Mouse (Mus musculus): ENCODE measurements at regions not wholly inside any gene's neighbourhood (a gene's known extent, or its start where the extent isn't known, plus 50 kb on each side); places are given as distances from the start of the nearest gene placed in this dataset.

- Histone ChIP-seq H3K4me1 (no peaks in the 10 kb centered on the region), H3K4me3 (no peak overlapping the region), H3K27ac (no peak overlapping the region), H3K36me3 (no peaks in the 10 kb centered on the region), H3K27me3 (ENCODE audit: low read depth, poor library complexity, severe bottlenecking) (no peaks in the 10 kb centered on the region), H3K9me3 (replicated peaks) (no peaks in the 10 kb centered on the region)
- 63% methylated on average over 2 of the region's 2 CpGs for WGBS
- no peak for DNase-seq (ENCODE audit: low spot score)
Observed at GRCm38 (mm10) chr10:66228123-66228522, 867.8 kb upstream of the Jmjd1c start.

- Histone ChIP-seq H3K9me3 (replicated peaks) (no peaks in the 10 kb centered on the region), H3K4me3 (no peak overlapping the region), H3K36me3 (no peaks in the 10 kb centered on the region), H3K4me1 (no peaks in the 10 kb centered on the region), H3K27me3 (ENCODE audit: low read depth, poor library complexity, severe bottlenecking) (no peaks in the 10 kb centered on the region), H3K27ac (no peak overlapping the region)
- 82% methylated on average over 2 of the region's 2 CpGs for WGBS
- DNase-seq (ENCODE audit: low spot score), result no peak
Observed at GRCm38 (mm10) chr10:66234370-66234916, 861.5 kb upstream of the Jmjd1c start.

- 88% methylated on average over 5 of the region's 5 CpGs for WGBS
- no peak for DNase-seq (ENCODE audit: low spot score)
- H3K36me3 ChIP-seq, result no peaks in the 10 kb centered on the region
Observed at GRCm38 (mm10) chr10:66256377-66256776, 839.5 kb upstream of the Jmjd1c start.

GRCm38 (mm10) chr10:66270647-66271270 lies 825.2 kb upstream of the Jmjd1c start:
- 85% methylated on average over 4 of the region's 4 CpGs for WGBS
- no peak for DNase-seq (ENCODE audit: low spot score)
- Histone ChIP-seq H3K4me1 (no peaks in the 10 kb centered on the region), H3K4me3 (no peak overlapping the region), H3K27me3 (ENCODE audit: low read depth, poor library complexity, severe bottlenecking) (no peaks in the 10 kb centered on the region), H3K9me3 (replicated peaks) (no peaks in the 10 kb centered on the region), H3K27ac (no peak overlapping the region), H3K36me3 (no peaks in the 10 kb centered on the region)

More at GRCm38 (mm10) chr10:66256377-66256776, 839.5 kb upstream of the Jmjd1c start:
- Histone ChIP-seq H3K4me3 (no peak overlapping the region), H3K4me1 (no peaks in the 10 kb centered on the region), H3K27me3 (ENCODE audit: low read depth, poor library complexity, severe bottlenecking) (no peaks in the 10 kb centered on the region), H3K27ac (no peak overlapping the region), H3K9me3 (replicated peaks) (no peaks in the 10 kb centered on the region)

- no peaks in the 10 kb centered on the region for H3K9me3 ChIP-seq (replicated peaks)
- H3K4me3 ChIP-seq, result no peak overlapping the region
- no peaks in the 10 kb centered on the region for H3K36me3 ChIP-seq
- no peak for DNase-seq (ENCODE audit: low spot score)
- no peaks in the 10 kb centered on the region for H3K27me3 ChIP-seq (ENCODE audit: low read depth, poor library complexity, severe bottlenecking)
- H3K4me1 ChIP-seq, result no peaks in the 10 kb centered on the region
- WGBS, result 71% methylated on average over 4 of the region's 4 CpGs
- H3K27ac ChIP-seq, result no peak overlapping the region
Observed at GRCm38 (mm10) chr10:66295628-66296027, 800.3 kb upstream of the Jmjd1c start.

- WGBS, result 79% methylated on average over 2 of the region's 2 CpGs
- Histone ChIP-seq H3K36me3 (no peaks in the 10 kb centered on the region), H3K27me3 (ENCODE audit: low read depth, poor library complexity, severe bottlenecking) (no peaks in the 10 kb centered on the region), H3K4me3 (no peak overlapping the region), H3K4me1 (no peaks in the 10 kb centered on the region), H3K9me3 (replicated peaks) (no peaks in the 10 kb centered on the region), H3K27ac (no peak overlapping the region)
- DNase-seq (ENCODE audit: low spot score), result no peak
Observed at GRCm38 (mm10) chr10:66303235-66303780, 792.6 kb upstream of the Jmjd1c start.

- Histone ChIP-seq H3K4me3 (no peak overlapping the region), H3K9me3 (replicated peaks) (no peaks in the 10 kb centered on the region), H3K36me3 (no peaks in the 10 kb centered on the region), H3K27ac (no peak overlapping the region), H3K4me1 (no peaks in the 10 kb centered on the region), H3K27me3 (ENCODE audit: low read depth, poor library complexity, severe bottlenecking) (no peaks in the 10 kb centered on the region)
- no peak for DNase-seq (ENCODE audit: low spot score)
Observed at GRCm38 (mm10) chr10:66304901-66305300, 791.0 kb upstream of the Jmjd1c start.

- H3K4me3 ChIP-seq, result no peak overlapping the region
- H3K27me3 ChIP-seq (ENCODE audit: low read depth, poor library complexity, severe bottlenecking), result no peaks in the 10 kb centered on the region
- no peak for DNase-seq (ENCODE audit: low spot score)
- WGBS, result 78% methylated on average over 3 of the region's 3 CpGs
- H3K27ac ChIP-seq, result no peak overlapping the region
- no peaks in the 10 kb centered on the region for H3K36me3 ChIP-seq
- no peaks in the 10 kb centered on the region for H3K4me1 ChIP-seq
- no peaks in the 10 kb centered on the region for H3K9me3 ChIP-seq (replicated peaks)
Observed at GRCm38 (mm10) chr10:66331166-66331565, 764.8 kb upstream of the Jmjd1c start.

GRCm38 (mm10) chr10:66337994-66338393 lies 757.9 kb upstream of the Jmjd1c start:
- Histone ChIP-seq H3K27ac (no peak overlapping the region), H3K4me3 (no peak overlapping the region), H3K9me3 (replicated peaks) (no peaks in the 10 kb centered on the region), H3K4me1 (no peaks in the 10 kb centered on the region), H3K36me3 (no peaks in the 10 kb centered on the region), H3K27me3 (ENCODE audit: low read depth, poor library complexity, severe bottlenecking) (no peaks in the 10 kb centered on the region)
- no peak for DNase-seq (ENCODE audit: low spot score)
- 84% methylated on average over 1 of the region's 1 CpGs for WGBS

- H3K4me1 ChIP-seq, result no peaks in the 10 kb centered on the region
- no peaks in the 10 kb centered on the region for H3K9me3 ChIP-seq (replicated peaks)
- H3K27me3 ChIP-seq (ENCODE audit: low read depth, poor library complexity, severe bottlenecking), result no peaks in the 10 kb centered on the region
- H3K4me3 ChIP-seq, result no peak overlapping the region
- no peaks in the 10 kb centered on the region for H3K36me3 ChIP-seq
- no peak for DNase-seq (ENCODE audit: low spot score)
- H3K27ac ChIP-seq, result no peak overlapping the region
- 83% methylated on average over 5 of the region's 5 CpGs for WGBS
Observed at GRCm38 (mm10) chr10:66342823-66343350, 753.0 kb upstream of the Jmjd1c start.

GRCm38 (mm10) chr10:66348398-66348797 lies 747.5 kb upstream of the Jmjd1c start:
- 70% methylated on average over 3 of the region's 3 CpGs for WGBS
- Histone ChIP-seq H3K36me3 (no peaks in the 10 kb centered on the region), H3K27me3 (ENCODE audit: low read depth, poor library complexity, severe bottlenecking) (no peaks in the 10 kb centered on the region), H3K9me3 (replicated peaks) (no peaks in the 10 kb centered on the region), H3K4me1 (no peaks in the 10 kb centered on the region), H3K27ac (no peak overlapping the region), H3K4me3 (no peak overlapping the region)
- no peak for DNase-seq (ENCODE audit: low spot score)

- Histone ChIP-seq H3K4me1 (no peaks in the 10 kb centered on the region), H3K36me3 (no peaks in the 10 kb centered on the region), H3K4me3 (no peak overlapping the region), H3K9me3 (replicated peaks) (no peaks in the 10 kb centered on the region), H3K27me3 (ENCODE audit: low read depth, poor library complexity, severe bottlenecking) (no peaks in the 10 kb centered on the region), H3K27ac (no peak overlapping the region)
- 83% methylated on average over 1 of the region's 1 CpGs for WGBS
- no peak for DNase-seq (ENCODE audit: low spot score)
Observed at GRCm38 (mm10) chr10:66351036-66351435, 744.9 kb upstream of the Jmjd1c start.

GRCm38 (mm10) chr10:66354072-66354471 lies 741.9 kb upstream of the Jmjd1c start:
- no peak overlapping the region for H3K27ac ChIP-seq
- no peaks in the 10 kb centered on the region for H3K4me1 ChIP-seq

More at GRCm38 (mm10) chr10:66354072-66354471, 741.9 kb upstream of the Jmjd1c start:
- Histone ChIP-seq H3K9me3 (replicated peaks) (no peaks in the 10 kb centered on the region), H3K27me3 (ENCODE audit: low read depth, poor library complexity, severe bottlenecking) (no peaks in the 10 kb centered on the region), H3K36me3 (no peaks in the 10 kb centered on the region), H3K4me3 (no peak overlapping the region)
- 86% methylated on average over 1 of the region's 1 CpGs for WGBS
- no peak for DNase-seq (ENCODE audit: low spot score)
